Mouse (Mus musculus): ENCODE results near the gene Prdm5.

GRCm38 (mm10) chr6:65811685-65812084 is 32.9 kb downstream of the Prdm5 start:
- TF ChIP-seq CTCF (IDR thresholded peaks at IDR 0.05; ENCODE audit: low read depth) (no peak), EP300 (optimal IDR thresholded peaks at IDR 0.05) (no peak)
